Mouse (Mus musculus): ENCODE data around the gene Tbx15.
A peak's percentile ranks its signal among the peaks of the same experiment; 100 is the strongest.

Gene Tbx15

GRCm38 (mm10) chr3:99240213-99240720 lies at the start of gene Tbx15:
Gene Tbx15, plus strand, starts transcription at chr3:99240381.
- DNase-seq (ENCODE audit: low spot score in 2 of 2) = no peak

- DNase-seq (ENCODE audit: low spot score in 2 of 2) = no peak
Observed at GRCm38 (mm10) chr3:99193576-99193975, 46.6 kb upstream of the Tbx15 start.

DNA sequence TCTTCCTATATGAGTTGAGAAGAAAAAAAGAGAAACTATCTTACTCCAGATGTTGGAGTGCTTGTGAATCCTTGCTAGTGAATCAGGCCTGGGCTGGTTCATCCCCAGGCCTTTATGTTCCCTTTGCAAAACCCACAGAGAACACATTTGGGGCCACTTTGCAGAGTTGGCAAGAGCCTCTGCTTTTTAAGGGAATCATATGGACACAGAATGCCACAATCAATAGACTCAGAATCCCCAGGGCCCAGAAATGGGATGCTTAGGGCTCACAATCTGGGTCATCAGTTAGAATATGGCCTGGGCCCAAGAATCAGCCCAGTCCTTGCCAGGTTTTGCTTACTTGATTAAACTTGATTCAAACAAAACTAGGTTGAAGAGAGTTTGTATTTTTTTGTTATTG lies 36.9 kb upstream of the Tbx15 start:
- DNase-seq (ENCODE audit: low spot score in 2 of 2) = no peak

DNA sequence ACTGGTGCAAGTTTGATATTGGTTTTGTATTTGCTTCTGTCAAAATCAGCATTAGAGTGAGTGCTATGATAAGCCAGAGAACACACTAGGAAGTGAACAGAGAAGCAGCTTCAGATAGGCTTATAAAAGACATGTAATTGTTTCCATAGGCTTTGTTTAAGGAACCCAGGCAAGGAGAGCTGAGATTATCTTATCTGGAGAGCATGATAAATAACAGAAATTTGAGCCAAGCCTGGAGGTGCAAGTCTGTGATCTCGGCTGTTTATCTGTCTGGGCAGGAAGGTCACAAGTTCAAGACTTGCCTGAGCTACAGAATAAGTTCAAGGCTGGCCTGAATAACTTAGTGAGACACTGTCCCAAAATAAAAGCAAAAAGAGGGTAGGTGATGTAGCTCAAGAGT lies 31.8 kb upstream of the Tbx15 start:
- no peak for DNase-seq (ENCODE audit: low spot score in 2 of 2)

DNA sequence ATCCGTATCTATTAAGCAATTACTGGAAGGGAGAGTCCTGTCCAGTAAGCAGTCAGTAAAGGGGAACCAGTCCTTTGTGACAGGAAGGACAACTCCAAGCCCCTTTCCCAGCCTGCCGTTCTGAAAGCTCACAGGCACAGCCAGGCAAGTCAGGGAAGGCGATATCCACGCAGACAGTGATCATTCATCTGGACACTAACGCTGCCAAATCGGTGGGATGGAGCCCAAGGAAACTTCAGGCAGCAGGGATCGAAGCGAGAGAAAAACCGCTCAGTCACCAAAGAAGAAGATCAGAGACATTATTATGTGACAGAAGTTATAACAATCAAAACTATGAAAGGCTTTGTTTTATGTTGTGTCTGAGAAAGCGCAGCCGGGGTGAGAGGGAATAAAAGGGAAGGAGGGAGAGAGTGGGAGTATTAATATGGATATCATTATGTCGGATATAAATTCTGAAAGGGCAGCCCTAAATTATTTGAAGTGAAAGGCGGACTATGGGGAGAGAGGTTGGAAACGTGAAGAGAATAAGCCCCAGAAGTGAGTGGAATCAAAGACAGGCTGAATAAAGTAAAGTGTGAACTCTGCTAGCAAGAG lies 29.0 kb upstream of the Tbx15 start:
- DNase-seq (ENCODE audit: low spot score in 2 of 2) = no peak

DNA sequence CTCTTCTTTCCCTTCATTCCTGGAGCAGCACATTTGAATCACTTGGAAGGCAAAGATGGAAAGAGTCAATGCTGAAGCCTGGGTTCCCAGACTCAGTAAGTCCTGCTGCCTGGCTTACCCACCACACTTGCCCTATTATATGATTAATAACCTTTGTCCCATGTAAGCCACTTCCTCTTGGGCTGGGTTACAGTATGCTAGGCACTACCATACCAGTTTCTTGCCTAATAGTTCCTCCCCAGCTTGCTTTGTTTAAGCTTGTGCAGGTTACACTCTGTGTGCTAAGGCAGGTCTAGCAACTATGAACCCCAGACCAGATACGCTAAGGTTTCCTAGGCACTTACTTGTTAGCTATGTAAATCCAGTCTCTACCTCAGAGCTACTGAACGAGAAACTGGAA lies 12.4 kb upstream of the Tbx15 start:
- no peak for DNase-seq (ENCODE audit: low spot score in 2 of 2)

GRCm38 (mm10) chr3:99233393-99234318 lies 6.5 kb upstream of the Tbx15 start:
- peak in 1 of 2 experiments; percentile 27 for DNase-seq (ENCODE audit: low spot score in 2 of 2)

DNA sequence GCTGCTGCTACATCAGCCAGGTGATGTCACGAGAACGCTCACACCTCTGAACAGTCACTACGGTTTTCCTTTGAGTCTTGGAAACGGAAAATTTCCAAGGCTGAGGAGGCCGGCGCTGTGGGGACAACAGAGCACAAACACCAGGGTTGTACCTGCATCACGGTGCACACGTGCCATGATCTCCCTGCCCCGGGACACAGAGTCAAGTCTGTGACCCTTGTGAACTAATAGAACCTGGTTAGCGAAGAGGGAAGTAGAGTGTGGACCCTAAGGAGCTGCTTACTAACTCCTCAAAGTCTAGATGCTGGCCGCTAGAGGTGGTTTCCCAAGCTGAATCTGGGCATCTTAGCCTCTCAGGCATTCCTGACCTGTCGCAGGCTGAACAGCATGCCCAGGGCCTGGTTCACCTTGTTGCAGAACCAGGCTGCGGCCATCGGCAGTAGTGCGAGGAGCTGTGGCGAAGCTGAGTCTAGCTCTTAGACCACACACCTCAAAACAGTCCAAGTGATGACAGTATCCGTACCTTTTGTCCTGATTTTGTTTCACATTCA lies 5.8 kb upstream of the Tbx15 start:
- no peak for DNase-seq (ENCODE audit: low spot score in 2 of 2)

DNA sequence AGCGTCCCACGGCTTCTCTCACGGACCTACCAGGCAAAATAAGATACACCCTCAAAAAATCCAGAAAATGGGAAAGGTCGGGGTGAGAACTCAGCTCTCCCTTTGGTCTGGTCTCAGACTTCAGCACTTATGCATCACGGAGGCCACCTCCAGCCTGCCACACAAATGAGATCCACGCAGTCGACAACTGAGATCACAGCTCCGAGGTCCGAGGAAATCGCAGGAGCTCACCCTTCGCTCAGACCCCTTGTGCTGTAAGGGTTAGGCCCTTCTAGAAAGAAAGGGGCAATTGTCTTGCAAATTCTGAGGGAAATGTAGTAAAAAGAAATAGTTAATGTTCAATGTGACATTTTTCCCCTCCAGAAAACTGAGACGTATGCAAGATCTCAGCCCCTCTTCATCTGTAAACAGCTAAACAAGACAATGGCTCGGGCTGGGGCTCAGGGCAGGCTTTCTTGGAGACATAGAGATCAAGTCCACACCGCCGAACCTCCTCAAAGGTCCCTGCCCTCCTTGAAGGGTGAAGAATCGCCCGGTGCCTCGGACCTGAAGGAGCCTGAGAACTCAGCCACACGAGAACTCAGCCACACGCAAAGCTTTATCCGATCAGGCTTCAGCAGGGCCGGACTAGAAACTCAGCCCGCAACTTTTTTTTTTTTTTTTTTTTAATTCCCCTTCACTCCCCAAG lies 4.9 kb upstream of the Tbx15 start:
- no peak for DNase-seq (ENCODE audit: low spot score in 2 of 2)

DNA sequence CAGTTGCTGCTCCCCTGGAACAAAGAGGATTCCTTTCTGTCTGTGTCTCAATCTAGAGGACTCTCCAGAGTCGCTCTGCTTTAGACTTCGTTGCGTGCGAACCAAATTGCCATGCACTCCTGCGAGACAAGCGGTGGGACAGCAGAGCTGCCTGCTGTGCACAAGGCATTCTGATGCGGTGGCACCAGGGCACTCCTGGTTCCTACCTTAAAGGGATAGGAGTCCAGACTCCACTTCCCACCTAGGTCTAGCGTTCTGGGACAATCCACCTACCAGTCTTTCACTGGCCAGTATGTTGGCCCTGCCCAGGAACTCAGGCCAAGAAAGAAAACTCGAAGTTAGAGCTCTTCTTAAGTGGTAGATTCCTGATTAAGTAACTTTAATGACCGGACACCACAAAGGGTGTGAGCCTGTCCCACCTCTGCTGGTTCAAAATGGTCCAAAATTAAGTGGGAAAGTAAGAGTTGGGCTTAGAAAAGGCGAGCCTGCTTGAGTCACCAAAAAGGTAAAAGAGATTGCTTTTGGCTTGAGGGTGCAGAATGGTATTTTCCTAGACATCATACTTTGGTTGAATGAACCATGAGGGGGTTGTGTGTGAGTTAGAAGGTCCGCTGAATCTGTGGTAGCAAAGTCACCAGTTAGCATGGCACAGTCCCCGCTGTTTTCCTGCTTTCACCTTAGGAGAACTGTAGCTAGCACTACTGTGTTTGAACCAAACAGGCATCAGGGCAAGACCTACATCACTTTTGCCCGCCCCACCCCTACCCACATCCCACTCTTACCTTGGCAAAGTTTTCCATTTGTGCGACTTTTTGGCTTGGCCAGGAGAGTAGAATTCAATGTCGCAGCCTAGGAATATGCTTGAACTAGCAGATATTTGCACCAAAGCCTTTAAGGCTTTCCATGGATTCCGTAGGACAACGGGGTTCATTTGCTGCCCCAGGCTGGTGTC lies 4.1 kb upstream of the Tbx15 start:
- no peak for DNase-seq (ENCODE audit: low spot score in 2 of 2)

DNA sequence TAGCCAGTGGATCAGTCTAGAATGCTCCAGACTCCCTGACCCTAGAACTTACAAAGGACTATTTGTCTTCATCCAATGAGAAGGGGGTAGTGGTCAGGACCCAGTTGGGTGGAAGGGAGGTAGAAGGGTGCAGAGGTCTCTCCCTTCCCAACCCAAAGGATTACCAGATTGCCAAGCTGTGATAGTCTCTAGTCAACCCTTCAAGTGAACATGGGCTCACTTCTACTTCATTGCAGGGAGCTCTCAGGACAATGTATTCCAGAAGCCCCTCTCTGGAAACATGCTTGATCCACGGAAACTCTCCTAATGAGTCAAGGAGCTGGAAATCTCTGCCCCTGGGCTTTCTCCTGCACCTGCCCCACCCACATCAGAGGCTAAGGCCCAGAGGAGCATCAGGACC lies 1.5 kb upstream of the Tbx15 start:
- no peak for DNase-seq (ENCODE audit: low spot score in 2 of 2)

GRCm38 (mm10) chr3:99239301-99240045 lies 708 bp upstream of the Tbx15 start:
- no peak for DNase-seq (ENCODE audit: low spot score in 2 of 2)

GRCm38 (mm10) chr3:99240811-99241738 lies 894 bp downstream of the Tbx15 start:
- DNase-seq (ENCODE audit: low spot score in 2 of 2) = no peak

DNA sequence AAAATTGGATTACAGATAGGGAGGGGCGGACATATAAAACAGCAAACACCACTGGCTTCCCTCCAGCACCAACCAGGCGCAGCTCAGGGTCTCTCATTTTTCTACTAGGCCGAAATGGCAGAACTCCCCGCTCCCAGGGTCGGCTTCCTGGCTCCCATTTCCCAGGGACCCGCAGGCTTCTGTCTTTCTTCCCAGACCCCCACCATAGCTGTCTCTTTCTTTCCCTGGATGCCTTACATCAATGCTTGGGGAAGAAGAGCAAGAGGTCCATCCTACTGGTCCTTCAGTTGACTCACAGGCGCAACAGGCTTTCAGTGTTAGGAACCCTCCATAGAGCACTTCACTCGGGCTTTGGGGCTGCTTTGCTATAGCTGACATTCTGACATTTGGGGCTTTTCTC lies 2.3 kb downstream of the Tbx15 start:
- no peak for DNase-seq (ENCODE audit: low spot score in 2 of 2)

- DNase-seq (ENCODE audit: low spot score in 2 of 2) = no peak
Observed at GRCm38 (mm10) chr3:99245341-99245740, 5.2 kb downstream of the Tbx15 start.

GRCm38 (mm10) chr3:99246629-99247028 lies 6.4 kb downstream of the Tbx15 start:
- DNase-seq (ENCODE audit: low spot score in 2 of 2) = no peak

DNA sequence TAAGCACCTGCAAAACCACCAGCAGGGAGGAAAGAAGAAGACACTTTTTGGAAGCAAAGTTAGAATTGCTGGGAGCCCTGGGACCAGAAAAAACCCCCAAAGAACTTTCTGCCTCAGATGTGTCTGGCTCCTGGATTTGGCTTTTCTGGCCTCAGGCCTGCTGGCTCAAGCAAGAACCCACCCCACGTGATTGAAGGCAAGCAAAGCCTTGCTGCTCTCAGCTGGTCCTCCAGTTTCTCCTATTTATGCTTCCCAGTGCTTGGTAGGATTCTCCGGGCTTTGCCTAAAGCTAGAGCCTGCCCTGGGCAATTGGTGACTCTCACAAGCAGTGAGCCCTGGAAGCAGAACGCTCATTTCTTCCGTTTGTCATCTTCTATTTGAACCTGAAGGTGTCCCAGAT lies 7.4 kb downstream of the Tbx15 start:
- DNase-seq (ENCODE audit: low spot score in 2 of 2) = no peak

- no peak for DNase-seq (ENCODE audit: low spot score in 2 of 2)
Observed at GRCm38 (mm10) chr3:99247996-99248801, 8.0 kb downstream of the Tbx15 start.

Data from urinary bladder, postnatal 36 days (tissue).